Mouse (Mus musculus) megakaryocyte-erythroid progenitor cell, adult 5-6 weeks (primary cell): ENCODE measurements around the gene Man1a2. TPM values are rescaled to one million over a fixed set of nuclear protein-coding genes. Genes with fewer than 3 reads are reported as not detected.

Source experiments
- ATAC-seq: replicated peaks from 2 replicates; pipeline ENCODE4 v1.8.0; 2016; ENCODE audit warnings: mild to moderate bottlenecking, inconsistent platforms; ENCODE audit not compliant: severe bottlenecking, poor library complexity, low FRiP score, low TSS enrichment
- total RNA-seq, 2 experiments: library from RNA; stranded (forward) in 1 of 2; stranded (reverse) in 1 of 2; fragments of 200-1000, 215-1000 nt in 1 of 2; fragments of >200 nt in 1 of 2; fragmentation: Nextera tagmentation in 1 of 2; gene quantifications; 2 replicates each; pipeline ENCODE4 v1.2.3; 2014 to 2017

Gene Man1a2
- total RNA-seq (2014; fragmentation: Nextera tagmentation) (23.6 and 24.6 TPM in 2 replicates), total RNA-seq (2017) (50.7 and 115 TPM in 2 replicates)

GRCm38 (mm10) chr3:100685087-100685762 is at the start of gene Man1a2:
Gene Man1a2, minus strand, starts transcription at chr3:100685503.
- peak; percentile 56 for ATAC-seq

DNA sequence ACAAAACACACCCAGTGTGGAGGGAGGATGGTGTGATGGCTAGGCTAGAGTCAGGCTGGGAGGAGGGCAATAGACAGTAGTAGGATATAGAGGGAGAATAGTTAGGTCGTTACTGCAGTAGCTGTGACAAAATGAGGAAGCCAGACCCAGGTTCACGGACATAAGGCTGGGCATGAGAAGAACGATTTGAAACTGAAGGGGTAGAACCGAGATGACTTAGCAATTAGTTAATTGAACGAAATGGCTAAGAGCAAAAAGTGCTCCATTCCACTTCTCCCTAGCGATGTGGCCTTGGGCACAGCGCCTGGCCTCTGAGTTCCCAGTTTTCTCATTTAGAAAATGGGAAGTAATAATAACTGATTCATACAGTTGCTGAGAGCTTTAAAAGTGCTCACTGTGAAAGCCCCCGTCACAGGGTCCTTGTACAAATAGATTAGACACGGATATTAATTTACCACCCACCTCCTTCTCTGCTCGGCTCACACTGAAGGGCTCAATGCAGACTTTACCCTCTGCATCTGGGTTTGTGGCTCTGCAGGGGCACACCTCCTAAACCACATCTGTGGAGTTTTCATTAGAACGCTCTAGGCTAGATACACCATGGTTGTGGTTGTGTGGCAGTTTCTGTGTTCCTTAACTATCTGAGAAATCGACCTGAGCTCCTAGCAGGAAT is 49.3 kb upstream of the Man1a2 start:
- 0 out of 2 replicates have a peak, but pooled peaks have one; percentile 14 for ATAC-seq

GRCm38 (mm10) chr3:100731896-100732295 is 46.6 kb upstream of the Man1a2 start:
- no peak for ATAC-seq

DNA sequence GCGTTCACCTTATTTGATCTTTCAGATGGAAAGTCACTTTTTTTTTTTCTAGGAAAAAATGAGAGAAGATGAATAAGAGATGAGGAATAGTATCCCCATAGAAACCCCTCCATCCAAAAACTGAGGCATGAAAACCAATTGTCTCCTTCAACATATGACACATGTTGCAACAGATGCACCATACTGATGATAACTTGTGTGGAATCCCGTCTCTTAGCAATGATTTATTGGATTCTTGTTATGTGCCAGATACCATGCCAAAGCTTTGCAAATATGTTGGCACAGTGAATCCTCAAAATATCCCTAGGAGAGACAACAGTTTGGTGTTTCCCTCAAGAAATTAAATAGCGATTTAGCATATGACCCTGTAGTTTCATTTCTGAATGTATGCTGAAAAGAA is 46.0 kb upstream of the Man1a2 start:
- no peak for ATAC-seq

GRCm38 (mm10) chr3:100728008-100728712 is 42.9 kb upstream of the Man1a2 start:
- ATAC-seq, result no peak

GRCm38 (mm10) chr3:100725960-100726674 is 40.8 kb upstream of the Man1a2 start:
- ATAC-seq, result peak; percentile 81

- ATAC-seq, result no peak
Measured at GRCm38 (mm10) chr3:100720786-100721300, 35.5 kb upstream of the Man1a2 start.

DNA sequence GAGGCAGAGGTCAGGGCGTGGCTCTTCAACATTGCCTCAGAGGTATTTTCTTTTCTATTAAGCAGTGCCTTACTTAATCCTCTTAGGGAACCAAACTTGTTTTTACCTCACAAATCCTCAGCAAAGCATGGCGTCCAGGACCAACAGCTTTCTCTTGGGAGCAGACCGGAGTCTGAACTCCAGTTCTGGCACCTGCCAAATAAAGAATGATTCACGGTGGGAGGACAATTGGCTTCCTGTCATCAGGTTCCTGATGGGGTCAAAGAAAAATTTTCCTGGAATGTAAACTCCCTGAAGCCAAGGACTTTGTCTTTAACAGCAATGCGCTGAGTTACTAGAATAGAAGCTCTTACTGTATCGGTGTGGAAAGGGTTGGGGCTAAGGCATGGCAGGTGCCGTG is 30.9 kb upstream of the Man1a2 start:
- no peak for ATAC-seq

DNA sequence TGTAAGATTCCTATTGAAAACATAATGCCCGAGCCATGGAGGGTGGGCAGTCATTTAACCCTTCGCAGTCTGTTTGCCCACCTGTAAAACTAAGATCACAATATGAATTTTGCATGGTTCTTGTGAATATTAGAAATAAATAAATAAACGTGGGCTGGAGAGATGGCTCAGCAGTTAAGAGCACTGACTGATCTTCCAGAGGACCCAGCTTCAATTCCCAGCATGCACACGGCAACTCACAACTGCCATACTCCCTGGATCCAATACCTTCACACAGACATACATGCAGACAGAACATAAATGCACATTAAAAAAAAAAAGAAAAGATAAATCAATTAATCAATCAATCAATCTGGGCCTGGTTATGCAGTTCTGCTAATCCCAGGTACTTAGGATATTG is 30.1 kb upstream of the Man1a2 start:
- ATAC-seq, result no peak

DNA sequence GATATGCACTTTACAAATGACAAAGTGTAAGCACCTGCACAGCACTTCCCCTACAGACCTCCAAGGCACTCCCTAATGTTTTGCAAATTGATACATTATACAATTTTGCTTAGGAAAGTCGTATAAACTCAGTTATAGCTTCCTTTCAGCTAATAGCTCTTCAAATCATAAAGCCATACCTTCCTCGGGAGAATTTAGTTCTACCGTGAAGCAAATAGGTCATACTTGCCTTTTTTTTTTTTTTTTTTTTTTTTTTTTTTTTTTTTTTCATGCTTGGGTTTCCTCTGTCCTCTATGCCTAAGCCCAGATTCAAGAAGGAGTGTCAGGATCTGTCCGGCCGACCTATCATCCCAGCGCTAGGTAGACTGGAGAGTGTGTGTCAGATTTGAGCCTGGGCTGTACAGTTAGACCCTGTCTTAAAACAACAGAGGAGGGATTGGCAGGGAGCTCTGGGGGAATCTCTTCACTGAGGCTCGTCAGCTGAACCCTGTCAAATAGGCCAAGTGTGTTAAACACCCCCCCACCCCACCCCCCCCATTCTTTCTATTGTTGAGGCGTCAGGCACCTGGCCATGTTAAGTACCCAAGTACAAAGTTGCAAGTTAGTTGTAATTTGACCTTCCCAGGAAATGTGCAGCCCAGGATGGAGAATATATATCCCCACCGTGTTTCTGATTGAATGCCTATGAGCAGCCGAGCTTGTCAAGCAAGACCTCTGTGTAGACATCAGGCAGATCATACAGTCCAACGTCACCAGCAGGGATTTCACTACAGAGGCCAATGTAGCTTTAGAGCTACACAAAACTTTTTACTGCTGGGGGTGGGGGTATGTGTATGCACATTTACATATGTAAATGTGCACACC is 28.1 kb upstream of the Man1a2 start:
- ATAC-seq, result no peak

GRCm38 (mm10) chr3:100712140-100712539 is 26.8 kb upstream of the Man1a2 start:
- no peak for ATAC-seq

- no peak for ATAC-seq
Measured at GRCm38 (mm10) chr3:100711486-100711885, 26.2 kb upstream of the Man1a2 start.

DNA sequence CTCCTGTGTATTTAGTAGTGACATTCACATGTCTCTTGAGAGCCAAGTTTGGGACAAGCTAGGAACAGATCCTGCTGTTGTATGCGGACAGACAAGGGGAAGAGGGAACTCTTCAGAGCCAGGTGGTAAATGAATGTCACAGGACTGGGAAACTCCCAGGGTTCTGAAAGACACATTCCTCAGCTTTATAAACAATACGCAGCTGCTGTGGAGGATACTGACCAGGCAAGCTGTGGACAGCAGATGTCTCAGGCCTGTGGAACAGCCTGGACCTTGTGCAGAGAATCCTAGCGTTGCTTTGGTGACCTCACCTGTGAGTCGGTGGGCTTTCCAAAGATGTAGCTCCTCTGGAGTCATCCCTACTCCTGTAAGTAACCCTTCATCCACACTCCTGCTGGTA is 21.8 kb upstream of the Man1a2 start:
- no peak for ATAC-seq

DNA sequence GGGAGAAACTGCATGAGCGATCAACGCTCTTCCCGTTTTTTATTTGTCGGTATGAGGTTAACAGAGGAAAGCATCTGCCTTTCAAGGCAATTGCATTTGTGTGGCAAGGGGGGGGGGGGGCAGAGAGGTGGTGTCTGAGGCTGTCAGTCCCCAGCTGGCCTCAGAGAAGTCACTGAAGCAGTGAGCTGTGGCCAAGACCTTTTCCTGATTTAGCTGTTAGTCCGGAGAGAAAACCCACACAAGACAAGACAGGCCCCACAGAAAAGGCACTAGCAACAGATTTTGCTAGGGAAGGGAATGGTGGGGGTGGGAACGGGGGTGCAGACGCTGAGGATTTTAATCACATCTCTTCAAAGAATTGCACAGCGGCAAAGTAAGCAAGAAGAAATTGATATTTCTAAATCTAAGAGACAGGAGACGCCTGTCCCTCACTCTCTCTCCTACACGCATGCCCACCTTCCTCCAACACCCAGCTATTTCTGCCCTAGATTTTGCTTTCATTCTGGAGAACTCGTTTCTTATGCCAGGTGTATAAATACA is 19.9 kb upstream of the Man1a2 start:
- ATAC-seq, result no peak

GRCm38 (mm10) chr3:100703847-100704644 is 18.7 kb upstream of the Man1a2 start:
- no peak for ATAC-seq

DNA sequence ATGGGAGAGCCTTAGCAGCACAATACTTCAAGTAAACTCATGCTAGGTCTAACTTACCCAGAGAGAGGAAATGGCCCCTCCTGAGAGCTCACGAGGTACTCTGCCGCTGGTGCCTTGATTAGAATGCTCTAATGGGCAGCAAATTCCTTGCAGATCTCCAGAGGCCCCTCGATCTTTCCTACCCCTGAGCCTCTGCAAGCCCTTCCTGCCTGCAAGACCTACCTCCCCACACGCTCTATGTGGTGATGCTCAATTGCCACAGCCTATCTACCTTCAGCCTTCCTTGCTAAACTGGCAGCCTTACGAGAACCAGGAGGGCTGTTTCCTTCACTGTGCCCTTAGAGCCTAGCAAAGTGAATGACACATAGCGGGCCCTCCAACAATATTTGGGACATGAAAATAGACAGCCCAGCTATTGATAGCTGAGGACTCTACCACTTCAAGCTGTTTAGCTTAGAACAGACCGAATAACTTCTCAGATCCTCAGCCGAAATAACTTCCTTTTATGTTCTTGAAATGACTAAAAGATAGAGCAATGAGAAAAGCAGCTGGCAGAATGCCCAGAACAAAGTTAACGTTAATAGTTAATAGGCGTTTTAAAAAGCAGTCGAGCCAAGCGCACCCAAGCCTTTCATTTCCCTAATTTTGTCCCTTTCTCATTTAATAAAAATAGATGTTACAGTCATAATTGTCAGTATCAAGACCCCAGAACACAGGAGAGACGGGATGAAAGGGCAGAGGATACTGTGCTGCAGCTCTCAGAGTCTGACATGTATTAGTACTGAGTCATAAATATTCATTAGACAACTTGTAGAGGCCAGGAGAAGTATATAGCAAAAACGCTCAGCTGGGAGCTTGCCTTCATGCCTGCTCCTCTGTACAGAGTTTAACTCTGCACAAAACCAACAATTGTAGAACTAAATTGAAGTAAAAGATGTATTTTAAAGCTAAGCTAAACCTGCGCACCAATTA is 17.9 kb upstream of the Man1a2 start:
- ATAC-seq, result peak; percentile 71

DNA sequence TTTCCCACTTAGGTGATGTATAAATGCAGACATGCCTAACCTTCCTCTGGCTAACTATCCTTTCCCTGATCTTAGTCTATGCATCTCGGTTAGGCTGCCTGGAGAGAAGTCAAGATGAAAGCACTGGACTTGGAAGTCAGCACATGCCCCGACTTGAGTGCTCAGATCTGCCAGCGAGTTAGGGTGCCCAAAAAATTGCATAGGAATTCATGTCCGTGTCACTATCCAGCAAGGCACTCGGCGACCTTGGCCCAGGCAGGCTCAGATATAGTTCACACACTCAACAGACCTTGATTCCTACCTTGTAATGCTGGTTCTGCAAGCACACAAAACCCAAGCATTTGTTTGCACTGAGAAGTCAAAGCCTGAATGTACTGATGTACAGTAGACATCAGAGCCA is 3.4 kb upstream of the Man1a2 start:
- no peak for ATAC-seq
